Mouse (Mus musculus): ENCODE measurements at regions not wholly inside any gene's neighbourhood (a gene's known extent, or its start where the extent isn't known, plus 50 kb on each side); places are given as distances from the start of the nearest gene placed in this dataset.

DNA sequence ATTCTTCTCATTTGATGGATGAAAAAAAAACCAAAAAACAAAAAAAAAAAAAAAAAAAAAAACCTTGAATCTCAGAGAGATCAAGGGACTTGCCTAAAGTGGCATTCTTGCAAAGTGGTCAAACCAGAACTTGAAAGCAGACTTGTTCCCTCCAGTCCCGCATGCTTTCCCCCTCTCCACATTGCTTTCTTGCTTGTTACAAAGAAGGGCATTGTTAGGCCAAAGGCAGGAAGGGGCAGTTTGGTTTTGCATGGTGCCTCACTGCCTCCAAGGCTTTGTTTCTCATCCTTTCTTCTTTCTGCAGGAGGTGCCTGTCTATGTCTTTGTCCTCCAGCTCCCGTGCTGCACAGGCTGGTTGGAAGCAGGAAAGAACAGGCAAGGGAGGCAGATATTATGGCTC, 356.2 kb upstream of the Tenm4 start:
- no peak for DNase-seq (ENCODE audit: low spot score)

DNA sequence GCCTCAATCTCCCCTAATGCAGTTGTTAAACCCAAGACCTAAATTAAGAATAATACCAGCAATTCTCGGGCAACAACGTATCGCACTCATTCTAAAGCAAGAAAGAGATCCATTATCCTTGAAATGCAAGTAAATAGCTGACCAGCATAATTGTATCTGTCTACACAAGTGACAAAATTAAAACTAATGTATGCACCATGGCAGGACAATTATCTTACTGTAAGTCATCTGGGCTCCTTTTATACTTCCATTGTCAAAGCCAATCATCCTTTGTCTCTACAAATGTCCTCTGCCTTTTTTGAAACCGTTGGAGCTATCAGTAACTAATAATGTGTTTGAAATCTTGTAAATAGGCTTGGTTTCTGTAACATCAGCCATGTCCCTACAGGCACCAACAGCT, 347.5 kb upstream of the Tenm4 start:
- no peak for DNase-seq (ENCODE audit: low spot score)

DNA sequence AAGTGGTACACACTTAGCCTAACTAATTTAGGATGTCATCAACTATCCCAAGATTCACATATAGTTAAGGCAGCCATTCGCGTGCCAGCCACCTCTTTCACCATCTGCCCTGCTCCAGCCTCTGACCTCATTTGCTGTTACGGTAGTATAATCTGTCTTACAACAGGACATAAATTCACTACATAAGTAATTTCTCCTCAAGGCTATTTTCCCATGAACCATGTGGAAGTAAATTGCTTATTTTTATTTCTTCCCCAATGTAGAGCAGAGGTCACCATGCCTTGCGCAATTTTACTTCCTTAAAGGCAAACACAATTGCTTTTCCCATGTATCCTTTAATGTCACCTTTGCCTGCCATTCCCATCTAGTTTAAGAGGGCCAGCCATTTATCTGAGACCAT, 341.2 kb upstream of the Tenm4 start:
- no peak for DNase-seq (ENCODE audit: low spot score)

DNA sequence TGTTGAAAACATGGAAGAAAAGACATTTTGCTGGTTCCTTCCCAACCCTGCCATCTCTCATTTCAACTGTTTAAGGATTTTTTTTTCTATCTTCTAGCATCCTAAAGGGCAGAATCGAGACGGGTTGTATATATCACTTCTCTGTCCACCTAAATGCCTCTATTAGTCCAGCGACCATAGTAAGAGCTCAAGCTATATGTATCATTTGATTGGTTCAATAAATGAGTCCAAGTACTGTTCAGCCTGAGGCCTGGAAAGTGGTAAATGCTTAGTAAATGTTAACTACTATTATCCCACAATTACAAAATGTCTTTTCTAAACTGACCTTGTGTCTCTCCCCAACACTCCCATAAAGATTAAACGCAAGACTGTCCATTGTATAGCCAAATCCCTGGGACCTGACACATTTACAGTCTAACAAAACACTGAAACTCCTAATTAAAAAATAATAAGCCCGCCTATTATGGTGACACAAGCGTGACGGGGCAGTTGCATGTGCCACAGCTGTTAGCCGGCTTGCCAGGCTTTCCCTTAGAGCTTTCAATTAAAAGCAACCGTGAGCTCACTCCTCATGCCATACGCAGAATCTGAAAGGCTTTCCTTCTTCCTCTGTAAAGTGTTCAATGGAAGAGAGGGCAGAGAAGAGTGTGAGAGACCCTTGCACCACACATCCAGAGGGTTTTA, 336.7 kb upstream of the Tenm4 start:
- no peak for DNase-seq (ENCODE audit: low spot score)

DNA sequence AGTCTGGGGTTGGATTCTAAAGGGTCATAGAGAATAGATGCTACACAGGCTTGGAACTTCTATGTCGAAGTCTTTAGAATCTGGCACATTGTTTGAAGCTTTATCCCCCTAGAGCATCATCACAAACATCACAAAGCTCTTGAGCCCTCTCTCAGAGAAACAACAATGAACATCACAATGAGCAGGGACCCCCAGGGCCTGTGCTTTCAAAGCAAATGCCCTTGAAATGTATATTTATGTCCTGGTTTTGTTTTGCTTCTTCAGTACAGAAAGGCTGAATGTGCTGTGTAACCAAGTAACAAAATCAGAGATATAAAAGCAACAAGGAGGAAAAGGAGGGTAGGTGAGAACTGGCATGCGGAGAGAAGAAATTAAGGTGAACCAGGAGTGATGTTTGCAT, 330.6 kb upstream of the Tenm4 start:
- DNase-seq (ENCODE audit: low spot score), result no peak

DNA sequence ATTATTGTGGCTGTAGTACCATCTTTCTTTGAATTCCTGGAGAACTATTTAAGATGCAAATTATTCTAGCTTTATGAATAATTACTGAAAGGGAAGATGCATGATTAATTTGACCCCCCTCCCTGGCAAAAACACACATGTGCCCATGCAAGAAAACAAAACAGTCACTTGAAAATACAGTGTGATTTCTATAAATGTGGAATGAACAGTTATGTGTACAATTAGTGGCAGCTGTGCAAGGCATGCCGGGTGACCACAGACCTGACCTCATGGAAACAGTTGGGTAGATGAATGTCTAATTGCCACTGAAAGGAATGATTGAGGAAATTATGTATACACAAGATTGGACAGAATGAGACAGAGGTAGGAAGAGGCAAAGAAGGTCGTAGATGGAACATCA, 321.2 kb upstream of the Tenm4 start:
- no peak for DNase-seq (ENCODE audit: low spot score)

DNA sequence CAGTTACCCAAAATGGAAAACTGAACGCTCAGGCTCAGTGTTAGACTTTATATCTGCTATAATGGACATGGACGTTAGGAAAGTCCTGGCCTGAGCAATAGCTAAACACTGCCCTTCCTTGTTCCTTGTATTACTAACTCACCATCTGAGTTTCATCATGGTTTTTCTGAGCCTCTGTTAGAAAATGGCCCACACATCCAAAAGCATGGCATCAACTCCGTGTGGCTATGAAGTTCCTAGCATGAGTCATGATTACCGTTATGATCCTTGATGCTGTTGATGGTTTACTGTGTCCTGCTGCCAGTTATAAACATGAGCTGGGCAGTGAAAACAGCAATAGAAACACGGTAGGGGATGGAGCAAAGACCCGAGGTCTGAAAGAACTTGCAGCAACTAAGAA, 318.4 kb upstream of the Tenm4 start:
- DNase-seq (ENCODE audit: low spot score), result no peak

DNA sequence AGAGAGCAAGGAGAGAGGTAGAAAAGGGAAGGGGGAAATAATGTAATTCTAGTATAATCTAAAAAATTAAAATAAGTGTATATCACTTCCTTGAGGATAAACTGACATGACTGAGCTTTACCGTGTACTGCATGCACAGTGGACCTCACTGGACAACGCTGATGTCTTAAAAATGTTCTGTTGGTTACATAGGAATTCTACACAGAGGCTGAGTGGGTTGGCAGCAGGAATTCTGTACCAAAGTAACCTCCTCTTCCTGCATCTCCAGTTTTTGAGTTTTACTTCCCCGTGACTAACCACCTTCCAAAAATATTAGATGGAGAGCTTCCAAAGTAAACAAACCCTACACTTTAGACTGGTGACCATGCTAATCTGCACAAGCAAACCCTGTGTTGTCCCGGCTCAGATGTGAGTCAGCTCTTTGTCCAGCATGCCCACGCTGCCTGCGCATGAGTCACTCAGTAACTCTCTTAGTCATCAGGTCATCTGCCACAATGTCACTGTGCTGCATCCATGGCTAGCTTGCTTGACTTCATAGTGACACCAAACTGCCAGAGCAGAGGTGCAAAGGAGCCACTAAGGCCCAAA, 317.7 kb upstream of the Tenm4 start:
- peak; percentile 39 for DNase-seq (ENCODE audit: low spot score)

DNA sequence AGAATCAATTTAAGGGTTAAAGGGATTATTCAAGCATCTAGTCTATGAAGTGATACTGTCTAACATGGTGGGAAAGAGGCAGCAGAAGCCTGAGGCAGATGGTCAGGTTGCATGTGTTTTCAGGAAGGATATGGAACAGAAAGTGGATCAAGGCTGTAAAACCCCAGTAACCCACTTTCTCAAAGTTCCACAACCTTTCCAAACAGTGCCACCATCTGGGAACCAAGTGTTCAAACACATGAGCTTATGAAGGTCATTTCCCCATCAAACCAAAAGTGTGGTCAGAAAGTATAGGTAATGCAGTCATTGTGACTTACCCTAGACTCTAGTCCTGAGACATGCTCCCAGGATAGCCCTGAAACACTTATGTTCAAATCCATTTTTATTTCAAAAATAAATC, 312.8 kb upstream of the Tenm4 start:
- no peak for DNase-seq (ENCODE audit: low spot score)

DNA sequence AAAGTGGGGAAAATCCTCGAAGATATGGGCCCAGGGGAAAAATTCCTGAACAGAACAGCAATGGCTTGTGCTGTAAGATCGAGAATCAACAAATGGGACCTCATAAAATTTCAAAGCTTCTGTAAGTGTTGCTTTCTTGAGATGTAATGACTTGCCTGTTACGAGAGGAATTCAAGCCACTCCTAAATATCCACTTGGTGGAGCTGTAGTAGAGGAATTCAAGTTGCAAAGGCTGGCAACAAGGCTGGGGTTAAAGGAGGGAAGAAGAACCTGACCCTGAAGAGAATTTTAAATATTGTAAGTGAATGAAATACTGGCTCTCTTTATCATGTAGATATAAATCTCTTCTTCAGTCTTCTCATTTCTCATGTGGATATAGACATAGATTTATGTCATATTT, 306.8 kb upstream of the Tenm4 start:
- DNase-seq (ENCODE audit: low spot score), result peak; percentile 15

DNA sequence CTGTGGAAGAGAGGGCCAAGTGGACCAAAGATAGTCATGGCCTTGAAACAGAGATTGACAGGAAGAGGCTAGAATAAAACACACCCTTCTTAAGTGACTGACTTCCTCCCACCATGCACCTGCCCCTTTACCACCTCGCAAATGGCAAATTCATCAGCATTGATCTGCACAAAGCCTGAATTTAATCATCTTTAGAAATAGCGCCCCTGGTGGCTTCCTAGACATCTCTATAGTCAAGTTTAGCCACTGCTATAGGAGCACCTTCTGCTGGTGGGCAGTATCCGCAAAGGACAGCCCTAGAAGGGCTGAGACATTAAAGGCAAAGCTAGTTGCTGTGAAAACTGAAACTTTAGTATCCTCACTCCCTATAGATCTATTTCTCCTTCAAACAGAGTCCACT, 305.8 kb upstream of the Tenm4 start:
- DNase-seq (ENCODE audit: low spot score), result no peak

DNA sequence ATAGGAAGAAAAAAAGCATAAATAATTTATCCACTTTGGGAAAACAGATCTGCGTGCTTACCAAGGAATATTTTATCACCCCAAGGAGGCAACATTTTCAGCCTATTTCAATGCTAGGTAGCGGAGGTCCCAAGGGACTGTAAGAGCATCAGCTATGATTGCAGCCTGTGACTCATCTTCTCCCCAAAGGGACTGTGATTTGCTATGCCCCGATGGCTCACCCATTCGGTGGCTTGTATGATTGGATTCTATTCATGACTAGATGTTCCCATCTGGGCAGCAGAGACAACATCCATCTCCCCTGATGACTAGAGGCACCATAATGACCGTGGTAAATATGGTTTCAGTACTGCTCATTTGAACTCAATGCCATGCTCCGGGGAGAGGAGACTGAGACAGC, 302.3 kb upstream of the Tenm4 start:
- DNase-seq (ENCODE audit: low spot score), result no peak

DNA sequence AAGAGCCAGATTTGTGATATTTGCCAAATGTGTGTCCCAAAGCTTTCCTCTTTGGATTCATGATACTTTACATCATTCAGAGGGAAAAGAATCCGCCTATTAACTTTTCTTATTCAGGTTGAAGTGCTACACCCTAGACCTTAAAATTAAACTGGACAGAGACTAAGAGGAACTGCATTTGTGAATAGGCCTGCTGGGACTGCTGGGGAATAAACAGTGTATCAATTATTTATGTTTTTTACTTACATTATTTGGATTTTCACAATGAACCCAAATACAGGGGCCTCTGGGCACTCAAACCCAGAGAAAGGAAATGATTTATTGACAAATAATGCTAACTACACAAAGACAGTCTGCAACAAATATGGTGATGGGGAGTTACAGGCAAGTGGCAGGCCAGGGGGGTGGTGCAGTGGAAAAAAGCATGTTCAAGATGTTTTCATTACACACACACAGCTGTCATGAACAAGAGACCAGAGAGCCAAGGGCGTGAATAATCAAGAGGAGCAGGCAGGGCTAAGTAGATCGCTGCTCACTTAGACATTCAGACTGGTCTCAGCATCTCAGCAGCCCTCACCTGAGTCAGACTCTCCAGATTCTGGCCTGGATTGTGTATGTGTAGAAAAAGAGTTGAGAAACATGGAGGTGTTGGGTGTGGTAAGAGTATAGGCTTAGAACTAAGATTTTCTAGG, 290.3 kb upstream of the Tenm4 start:
- no peak for DNase-seq (ENCODE audit: low spot score)

DNA sequence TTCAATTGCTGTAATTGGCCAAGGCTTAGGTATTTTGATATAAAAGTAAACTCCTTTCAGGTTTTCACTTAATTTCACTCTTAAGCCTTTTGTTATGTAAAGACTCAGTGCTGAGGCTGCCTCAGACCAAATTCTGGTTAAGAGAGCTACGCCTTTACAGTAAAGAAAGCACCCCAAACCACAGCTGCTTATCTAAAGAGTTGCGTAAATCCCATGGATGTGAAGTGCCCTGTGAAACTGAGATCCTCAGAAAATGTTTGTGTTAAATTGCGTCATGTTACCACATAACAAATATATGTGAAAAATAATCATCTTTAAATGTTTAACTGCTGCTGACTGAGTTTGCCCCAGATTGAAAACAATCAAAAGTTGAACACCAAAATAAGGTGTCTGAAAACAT, 269.5 kb upstream of the Tenm4 start:
- DNase-seq (ENCODE audit: low spot score), result peak; percentile 1

DNA sequence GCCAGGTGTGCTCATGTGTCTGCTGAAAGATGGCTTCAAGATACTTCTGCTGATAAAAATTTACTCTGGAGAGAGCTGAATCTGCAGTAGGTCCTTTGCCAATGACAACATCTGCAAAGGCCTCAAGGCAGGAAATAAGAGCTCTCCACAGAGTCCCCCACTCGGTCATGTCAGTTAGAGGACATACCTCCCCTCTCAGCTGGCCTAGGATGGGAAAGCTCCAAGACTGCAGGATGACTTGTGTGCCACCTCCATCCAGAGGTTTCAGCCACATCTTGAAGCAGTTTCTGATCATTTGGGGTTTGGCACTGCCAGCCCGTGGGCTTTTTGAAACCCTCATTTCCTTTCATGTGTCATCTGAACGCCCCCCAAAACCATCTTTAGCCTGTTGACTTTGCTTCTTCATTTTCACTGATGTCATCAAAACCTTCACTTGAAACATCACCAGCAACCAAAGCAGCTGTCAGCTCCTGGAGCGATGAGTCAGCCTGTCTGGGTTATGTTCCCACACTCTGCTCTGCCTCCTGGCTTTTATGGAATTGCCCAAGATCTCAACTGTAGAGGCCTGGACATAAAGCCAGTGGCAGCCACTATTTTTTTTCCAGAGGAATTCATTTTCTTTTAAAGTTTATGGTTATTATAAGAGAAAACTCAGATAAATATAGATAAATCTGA, 256.5 kb upstream of the Tenm4 start:
- no peak for DNase-seq (ENCODE audit: low spot score)

DNA sequence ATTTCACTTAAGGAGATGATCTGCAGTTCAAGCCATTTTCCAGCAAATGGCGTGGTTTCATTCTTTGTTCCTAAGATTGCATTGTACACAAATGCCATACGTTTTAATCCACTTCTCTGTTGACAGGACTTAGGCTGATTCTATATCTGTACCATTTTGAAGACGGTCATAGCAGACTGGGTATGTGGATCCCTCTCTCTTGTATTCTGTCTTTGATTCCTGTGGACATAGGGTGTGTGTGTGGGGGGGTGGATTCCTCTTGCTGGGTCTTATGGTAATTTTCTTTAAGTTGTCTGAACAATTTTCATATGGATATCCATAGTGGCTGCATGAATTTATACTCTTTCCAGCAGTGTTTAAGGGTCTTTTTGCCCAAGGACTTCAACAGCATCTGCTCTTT, 251.1 kb upstream of the Tenm4 start:
- DNase-seq (ENCODE audit: low spot score), result no peak

DNA sequence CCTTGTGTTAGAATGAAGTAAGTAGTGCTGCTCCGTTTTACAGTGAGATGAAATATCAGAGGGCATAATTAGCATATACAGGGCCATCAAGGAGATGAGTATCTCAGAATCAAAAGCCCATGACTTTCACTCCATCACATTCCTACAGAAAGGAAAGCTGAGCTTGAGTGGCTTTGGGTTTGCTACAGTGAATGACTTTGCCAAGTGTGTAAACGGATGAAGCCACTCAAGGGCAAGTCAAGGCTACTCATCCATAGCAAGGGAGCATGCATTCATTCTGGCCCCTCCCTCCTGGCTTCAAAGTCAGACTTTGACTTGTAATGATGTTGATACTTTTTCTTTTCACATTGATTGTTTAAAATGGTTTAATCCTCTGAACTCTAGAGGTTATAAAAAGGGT, 246.2 kb upstream of the Tenm4 start:
- DNase-seq (ENCODE audit: low spot score), result no peak

DNA sequence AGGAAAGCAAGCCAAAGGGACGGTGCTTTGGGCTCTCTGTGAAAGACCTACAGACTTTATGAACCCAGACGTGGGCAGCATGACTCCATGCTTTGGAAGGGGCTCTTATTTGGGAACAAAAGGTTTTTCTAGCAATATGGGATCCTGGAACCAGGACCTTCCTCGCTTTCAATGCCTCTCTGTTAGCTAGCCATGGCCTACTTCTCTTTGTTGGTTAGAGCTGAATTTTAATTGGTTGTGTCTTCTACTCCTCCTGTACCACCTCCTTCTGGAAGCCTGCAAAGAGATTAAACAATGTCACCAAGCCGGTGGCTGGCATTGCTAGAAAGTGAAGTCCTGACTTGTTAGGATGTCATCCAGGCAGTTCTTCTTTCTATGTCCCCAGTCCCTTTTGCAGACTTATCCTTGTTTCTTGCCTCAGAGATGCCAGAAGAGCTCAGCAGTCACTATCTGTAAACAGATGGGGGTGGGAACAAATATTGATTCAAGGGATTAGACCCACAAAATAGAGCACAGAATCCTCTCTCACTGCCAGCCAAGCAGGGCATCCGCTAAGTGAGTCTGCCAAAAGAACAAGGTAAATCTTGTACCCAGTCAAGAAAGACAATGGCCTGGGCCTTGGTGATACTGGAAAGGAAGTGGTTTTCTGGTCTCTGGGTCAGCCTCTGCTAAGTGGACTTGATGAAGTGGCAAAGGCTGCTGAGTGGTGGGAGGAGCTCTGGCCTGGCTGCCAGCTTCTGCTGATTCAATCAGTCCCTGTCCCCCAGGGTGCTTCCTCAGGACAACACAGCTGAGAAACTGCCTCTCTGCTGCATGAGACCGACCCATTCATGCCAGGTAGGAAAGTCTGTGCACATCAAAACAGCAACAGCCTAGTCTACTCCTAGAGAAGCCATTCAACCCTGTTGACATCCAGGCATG, 244.7 kb upstream of the Tenm4 start:
- no peak for DNase-seq (ENCODE audit: low spot score)

DNA sequence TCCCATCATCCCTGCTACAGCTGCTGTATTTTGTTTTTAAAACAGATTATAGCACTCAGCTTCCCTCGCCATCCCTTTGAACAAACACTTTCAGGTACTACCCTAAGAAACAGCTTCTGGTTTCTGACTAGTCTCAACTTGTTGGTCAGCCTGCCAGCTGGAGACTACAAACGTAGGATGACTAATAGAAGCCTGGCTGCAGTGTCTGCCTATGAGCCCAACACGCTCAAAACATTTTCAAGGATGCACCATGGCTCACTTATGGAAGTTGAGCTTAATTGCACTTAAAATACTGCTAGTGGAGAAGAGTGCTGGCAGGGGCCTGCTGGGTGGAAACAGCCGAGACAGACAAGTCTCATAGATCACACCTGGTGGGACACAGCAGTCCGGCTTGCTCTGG, 234.4 kb upstream of the Tenm4 start:
- no peak for DNase-seq (ENCODE audit: low spot score)

DNA sequence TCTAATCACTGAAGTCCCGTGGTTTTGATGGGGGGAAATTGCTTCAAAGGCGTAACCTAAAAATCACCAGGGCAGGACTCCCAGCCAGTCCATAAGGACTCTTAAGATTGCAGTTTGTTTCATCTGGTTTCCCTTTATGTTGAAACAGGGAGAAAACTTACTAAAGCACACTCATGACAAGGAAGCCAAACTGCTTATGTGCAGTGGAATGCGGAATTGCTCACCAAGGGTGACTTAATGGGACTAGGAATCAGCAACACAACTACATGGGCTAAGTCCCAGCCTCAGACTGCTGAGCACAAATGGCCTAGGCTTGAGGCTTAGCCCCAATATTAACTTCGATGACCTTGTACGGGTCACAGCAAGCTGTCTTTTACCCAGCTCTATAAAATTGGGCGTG, 227.6 kb upstream of the Tenm4 start:
- DNase-seq (ENCODE audit: low spot score), result peak; percentile 40

DNA sequence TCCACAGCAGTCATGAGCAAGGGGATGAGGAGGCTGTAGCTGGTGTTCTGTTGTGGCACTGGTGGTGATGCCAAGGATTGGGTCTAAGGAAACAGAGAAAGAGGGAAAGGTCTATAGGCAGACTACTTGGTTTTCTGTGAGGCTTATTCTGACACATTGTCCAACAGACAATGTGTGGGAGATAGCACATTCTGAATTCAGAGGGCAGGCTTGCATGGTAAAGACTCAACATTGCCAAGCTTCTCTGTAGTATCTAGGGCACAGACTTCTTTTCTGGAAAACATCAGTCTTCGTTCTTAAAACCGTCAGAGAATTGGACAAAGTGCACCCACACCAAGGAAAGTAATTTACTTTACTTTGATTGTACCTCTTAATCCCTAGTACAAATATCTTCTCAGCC, 218.7 kb upstream of the Tenm4 start:
- DNase-seq (ENCODE audit: low spot score), result no peak

DNA sequence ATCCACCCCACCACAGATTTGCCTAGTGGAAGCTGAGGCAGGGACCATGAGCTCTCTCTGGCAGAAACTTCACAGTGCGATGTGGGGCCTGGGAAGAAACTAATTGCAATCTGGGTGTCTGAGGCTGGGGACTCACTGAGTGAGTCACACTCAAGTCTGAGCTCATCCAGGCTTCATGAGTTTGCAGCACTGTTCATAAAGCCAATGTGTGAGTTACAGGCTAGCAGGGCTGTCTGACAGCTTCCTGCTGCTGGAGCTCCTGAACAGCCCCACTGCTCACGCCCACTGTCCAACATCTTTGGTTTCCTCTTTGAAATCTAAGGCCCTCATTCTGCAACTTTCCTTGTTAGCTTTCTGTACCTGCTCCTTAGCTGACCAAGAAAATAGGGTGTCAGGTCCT, 216.5 kb upstream of the Tenm4 start:
- no peak for DNase-seq (ENCODE audit: low spot score)

Measured in lung, postnatal 25 days (tissue).